Mouse (Mus musculus) heart, postnatal 0 days (tissue): ENCODE data around the gene Prickle1.
A peak's percentile ranks its signal among the peaks of the same experiment; 100 is the strongest.

Experiments used
- CTCF ChIP-seq: IDR thresholded peaks from 2 replicates; pipeline ENCODE4 v1.5.1; 2016; ENCODE audit warnings: antibody characterized with exemption, control low read depth, low read depth
- EP300 ChIP-seq: IDR thresholded peaks from 2 replicates; pipeline ENCODE4 v1.6.1; 2016; ENCODE audit warnings: antibody characterized with exemption, low read depth

DNA sequence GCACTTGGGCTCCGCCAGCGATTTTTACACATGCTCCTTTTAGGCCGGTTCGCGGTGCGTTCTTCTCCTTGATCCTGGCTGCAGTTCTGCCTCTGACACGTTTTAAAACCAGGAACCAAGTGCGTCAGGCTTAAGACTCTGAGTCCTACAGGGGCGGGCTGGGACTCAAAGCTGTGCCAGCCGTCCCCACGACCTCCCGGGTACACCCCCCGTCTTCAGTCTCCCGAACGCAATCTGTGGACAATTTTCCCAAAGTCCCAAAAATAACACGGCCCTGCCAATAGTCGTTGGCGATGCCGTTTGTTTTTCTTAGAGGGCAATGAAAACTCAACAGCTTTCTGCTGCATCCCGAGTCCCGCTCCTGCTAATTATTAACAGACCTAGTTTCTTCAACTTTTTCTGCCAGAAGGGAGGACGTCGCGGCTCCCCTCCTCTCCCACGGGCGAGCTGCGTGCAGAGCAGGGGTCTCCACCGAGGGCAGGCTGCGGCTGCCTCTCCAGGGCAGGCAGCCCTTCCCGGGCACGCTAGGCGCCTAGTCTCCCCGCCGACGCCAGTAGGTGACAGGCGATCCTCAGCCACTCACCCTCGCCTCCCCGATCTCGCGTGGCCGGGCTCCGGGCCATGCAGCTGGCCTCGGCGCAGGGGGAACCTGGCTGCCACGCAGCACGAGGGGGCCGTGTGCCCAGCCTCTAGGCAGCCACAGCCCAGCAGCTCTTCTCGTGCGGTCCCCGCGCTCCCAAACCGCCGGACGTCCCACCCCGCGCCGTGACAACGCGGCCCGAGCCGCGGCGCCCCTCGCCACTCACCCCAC, 598 bp downstream of the Prickle1 start:
- no peak for TF ChIP-seq EP300
- TF ChIP-seq CTCF = peak; percentile 20; the same call in 1 of the 2 replicates
